Mouse (Mus musculus): ENCODE measurements around the gene Ltb4r2.
"Not testable (repeated sequence)": the region's sequence is repeated elsewhere in the genome, so short reads cannot be mapped to it uniquely, and the experiment has no call there.

The Ltb4r2 gene

DNA sequence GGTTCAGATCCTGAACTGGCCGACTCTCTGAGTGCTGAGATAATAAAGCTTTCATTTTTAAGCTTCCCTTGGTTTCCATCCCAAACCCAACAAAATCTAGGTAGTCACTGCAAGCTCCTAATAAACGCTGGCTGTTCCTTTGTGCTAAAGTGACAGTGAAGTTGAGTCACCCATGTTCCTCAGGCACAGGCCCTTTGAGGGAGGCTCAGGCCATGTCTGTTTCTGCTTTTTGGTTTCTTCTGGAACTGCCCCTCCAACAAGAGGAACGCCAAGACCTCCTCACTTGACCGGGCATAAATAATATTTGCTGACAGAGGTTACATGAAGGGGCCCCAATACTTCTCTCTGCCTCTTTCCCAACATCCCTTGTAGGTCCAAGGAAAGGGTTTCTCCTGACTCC, 25.5 kb upstream of the Ltb4r2 start:
- CTCF ChIA-PET, result no interaction called here

DNA sequence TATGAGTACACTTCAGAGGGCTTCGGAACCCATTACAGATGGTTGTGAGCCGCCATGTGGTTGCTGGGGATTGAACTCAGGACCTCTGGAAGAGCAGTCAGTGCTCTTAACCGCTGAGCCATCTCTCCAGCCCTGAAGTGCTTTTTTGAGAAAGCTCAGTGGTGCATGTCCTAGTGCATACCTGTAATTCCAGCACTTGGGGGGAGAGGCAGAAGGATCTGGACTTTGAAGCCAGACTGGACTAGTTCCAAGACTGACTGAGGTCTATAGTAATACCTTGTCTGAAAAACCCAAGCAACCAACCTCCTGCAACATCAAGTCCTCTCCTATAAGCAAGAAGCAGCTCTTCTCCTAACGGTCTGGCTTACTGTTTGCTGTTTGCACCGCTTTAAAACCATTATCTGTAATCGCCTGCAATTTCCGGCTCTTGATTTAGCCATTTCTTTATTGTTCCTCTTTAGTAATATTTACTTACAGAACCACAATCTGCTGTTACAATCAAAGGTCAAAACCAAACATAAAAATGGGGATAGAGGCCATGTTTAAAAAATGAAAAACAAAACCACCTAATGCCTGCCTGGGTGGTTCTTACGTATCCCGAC, 24.0 kb upstream of the Ltb4r2 start:
- CTCF ChIA-PET, result no interaction called here

DNA sequence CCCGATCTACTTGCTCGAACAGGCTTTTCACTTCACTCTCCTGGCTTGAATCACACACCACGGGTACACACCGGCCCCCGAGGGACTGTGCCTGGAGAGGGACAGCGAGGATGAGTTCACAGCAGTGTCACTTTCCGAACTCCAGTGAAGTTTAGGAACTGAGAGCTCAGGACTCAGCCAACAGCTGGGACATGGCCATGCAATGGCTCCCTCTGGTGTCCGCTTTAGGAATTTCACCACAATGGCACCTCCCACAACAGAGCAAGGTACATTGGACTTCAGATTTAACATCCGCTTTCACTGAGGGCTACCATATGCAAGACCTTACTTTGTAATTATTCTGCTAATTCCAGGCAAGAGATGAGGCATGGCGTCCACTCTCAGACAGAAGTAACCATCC, 17.5 kb upstream of the Ltb4r2 start:
- CTCF ChIA-PET, result interaction anchor here (0.6 to 1.0 kb wide), 3 partner anchors 20 to 58 kb away, joined by 3 to 14 read pairs (median 4); no protein-coding TSS in a partner anchor

DNA sequence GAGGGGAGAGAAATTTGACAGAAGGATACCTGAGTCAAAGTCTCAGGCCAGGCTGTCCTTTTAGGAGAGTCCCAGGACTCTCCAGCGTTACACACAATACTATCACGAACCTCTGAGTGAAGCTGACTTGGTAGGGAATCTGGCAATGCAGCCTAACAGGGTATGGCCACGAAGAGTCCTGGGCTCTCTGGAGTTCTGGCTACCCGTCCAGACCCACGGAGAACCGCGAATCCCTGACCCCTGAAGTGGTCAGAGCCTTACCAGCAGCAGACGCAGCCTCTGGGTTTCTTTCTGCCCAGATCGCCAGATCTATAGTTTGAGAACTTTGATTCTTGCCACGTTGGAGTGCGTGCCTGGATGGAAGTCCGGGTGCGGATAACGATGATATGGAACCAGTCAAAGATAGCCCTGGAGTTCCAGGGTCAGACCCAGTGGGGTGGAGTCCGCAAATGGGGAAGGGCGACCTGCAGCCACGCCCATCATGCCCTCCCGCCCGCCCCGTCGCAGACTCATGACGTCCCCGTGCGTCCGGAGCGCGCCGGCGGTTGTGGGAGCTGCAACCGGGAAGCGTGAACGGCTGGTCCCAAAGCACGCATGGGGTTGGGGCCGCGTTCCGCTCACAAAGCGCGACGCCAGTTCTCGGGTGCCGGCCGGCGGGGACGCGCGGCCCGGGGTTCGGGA, 15.9 kb upstream of the Ltb4r2 start, which contains the start of the genes Dhrs1 and Nop9:
Gene Dhrs1 (minus strand): TSS at position 511 of the 681 bp plus-strand sequence.
Gene Nop9 (plus strand): TSS at position 514 of the 681 bp plus-strand sequence.
- CTCF ChIA-PET, result interaction anchor here (0.6 to 0.9 kb wide), 2 partner anchors 101 to 111 kb away, joined by 3 to 6 read pairs; no protein-coding TSS in a partner anchor

DNA sequence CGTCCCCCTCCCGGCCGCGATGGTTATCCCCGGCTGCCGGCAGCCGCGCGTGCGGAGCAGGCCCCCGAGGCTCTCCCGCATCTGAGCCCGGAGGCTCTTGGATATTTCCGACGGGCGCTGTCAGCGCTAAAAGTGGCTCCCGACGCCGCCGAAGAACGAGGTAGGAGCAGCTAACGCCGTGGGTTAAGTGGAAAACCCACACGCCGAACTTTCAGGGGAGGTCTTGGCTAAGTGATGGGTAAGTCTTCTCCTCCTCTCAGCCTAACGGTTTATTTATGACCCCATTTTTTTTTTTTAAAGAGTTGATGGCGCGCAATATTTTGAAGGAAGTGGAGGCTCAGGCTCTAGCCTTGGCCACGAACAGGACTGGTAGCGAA, 15.4 kb upstream of the Ltb4r2 start:
- CTCF ChIA-PET, result interaction anchor here (0.9 kb wide), 1 partner anchor 101 kb away, joined by 6 read pairs; no protein-coding TSS in a partner anchor

DNA sequence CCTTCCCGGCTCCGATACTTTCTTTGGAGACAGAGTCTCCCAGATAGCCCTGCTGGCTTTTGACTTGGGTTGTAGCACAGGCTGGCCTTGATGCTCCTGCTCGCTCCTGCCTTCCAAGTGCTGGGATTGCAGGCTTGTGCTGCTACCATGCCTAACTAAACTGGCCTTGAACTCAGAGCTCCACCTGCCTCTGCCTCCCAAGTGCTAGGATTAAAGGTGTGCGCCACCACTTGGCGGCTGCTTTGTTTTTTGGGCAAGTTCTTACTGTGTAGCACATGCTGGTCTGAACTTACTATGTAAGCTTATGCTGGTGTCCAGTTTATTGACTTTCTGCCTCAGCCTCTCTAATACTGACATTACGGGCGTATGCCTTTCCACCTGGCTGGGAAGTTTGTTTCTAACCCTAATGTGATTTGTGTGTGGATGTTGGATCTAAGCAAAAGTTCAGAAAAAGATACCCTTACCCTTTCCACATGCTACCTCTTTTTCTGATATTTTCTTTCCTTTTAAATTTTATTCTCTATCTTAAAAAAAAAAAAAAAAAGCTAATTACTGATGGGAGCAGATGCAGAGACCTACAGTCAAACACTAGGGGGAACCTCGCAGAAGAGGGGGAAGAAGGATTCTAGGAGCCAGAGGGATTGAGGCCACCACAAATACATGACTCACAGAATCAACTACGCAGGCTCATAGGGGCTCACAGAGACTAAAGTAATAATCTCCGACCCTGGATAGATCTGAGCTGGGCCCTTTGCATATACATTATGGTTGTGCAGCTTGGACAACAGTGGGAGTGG, 14.0 kb upstream of the Ltb4r2 start:
- CTCF ChIA-PET, result interaction anchor here (0.5 to 0.6 kb wide), 2 partner anchors 188 to 1234 kb away, joined by 3 to 4 read pairs; no protein-coding TSS in a partner anchor

DNA sequence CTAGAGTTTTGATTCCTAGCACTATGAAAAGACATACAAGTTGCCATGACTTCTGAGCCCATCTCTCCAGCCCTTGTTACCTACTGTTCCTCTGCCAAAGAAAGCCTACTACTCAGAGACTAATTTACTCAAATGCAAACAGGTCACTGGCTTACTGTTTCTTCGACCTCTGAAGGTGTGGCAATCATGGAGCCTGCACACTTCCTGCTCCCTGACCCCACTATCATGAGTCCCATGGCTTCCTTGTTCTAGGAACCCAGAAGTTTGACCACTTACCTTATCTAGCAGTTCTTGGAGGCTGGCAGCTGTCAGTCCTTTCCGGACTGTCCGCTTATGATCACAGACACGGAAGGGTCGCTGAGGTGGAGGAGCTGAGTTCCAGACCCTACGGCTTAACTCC, 3.7 kb upstream of the Ltb4r2 start:
- CTCF ChIA-PET, result no interaction called here

DNA sequence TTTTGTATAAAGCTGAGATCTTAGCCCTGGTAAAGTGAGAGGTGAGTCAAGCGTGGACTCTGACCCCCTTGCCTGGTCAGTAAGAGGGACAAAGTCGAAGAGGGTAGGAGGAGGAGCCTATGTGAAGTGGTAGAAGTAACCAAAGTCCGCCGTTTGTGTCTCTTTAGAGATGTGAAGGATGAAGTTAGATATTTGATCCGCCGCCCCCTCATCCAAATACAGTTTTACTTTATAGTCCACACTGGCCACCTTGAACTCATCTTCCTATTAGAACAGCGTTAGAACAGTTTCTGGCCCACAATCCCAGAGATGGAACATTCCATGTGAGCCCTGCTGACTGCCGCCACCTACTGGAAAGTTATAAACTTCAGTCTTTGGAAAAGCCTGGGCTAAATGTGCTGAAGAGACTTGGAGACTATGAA, 2.9 kb upstream of the Ltb4r2 start, which contains the start of gene Cideb:
Gene Cideb (minus strand): TSS at position 96 of the 422 bp plus-strand sequence.
- CTCF ChIA-PET, result no interaction called here

DNA sequence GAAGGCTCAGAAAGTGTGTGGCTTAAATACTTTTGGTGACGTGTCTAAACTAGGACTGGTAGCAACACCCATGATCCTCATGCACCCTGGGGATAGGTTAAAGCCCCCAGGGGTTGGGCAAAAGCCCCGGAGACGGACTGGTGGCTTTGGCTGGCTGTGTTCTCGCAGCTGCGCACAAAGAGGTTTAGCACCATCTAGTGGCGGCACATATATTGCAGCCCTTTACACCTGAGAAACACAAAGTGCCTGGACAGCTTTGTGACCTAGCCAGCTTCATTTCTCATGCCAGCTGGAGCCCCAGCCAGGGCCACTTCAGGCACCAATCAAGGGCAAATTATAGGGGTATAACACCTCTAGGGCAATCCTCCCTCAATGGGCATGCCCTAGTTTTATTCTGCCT, 1.1 kb upstream of the Ltb4r2 start:
- CTCF ChIA-PET, result not testable (repeated sequence)

DNA sequence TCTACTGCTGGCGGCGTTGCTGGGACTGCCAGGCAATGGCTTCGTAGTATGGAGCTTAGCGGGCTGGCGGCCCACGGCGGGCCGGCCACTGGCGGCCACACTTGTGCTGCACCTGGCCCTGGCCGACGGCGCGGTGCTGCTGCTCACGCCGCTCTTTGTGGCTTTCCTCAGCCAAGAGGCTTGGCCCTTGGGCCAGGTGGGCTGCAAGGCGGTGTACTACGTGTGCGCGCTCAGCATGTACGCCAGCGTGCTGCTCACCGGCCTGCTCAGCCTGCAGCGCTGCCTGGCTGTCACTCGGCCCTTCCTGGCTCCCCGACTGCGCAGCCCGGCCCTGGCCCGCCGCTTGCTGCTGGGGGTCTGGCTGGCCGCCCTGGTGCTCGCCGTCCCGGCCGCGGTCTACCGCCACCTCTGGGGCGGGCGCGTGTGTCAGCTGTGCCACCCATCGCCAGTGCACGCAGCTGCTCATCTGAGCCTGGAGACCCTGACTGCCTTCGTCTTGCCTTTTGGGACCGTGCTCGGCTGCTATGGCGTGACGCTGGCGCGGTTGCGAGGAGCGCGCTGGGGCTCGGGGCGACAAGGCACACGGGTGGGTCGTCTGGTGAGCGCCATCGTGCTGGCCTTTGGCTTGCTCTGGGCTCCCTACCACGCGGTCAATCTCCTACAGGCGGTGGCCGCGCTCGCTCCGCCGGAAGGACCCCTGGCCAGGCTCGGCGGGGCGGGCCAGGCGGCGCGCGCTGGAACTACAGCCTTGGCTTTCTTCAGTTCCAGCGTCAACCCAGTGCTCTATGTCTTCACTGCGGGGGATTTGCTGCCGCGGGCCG, 983 bp downstream of the Ltb4r2 start:
- CTCF ChIA-PET, result no interaction called here

DNA sequence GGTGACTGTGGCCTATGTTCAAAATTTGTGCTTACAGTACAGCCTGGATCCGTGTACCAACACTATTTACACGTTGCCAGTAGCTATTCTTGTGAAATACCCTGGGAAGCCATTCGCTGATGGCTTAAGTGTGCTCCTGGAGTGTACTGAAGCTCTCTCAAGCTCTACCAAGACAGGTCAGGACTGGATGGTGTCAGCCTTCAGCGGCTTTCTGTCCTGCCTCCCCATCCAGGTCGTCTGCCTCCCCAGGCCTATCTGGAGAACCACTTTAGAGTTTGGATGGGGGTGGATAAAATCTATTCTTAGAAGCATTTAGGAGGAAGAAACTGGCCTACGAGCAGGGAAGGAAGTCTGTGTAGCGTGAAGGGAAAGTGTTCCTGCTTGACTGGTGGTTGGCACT, 1.9 kb downstream of the Ltb4r2 start:
- CTCF ChIA-PET, result no interaction called here

DNA sequence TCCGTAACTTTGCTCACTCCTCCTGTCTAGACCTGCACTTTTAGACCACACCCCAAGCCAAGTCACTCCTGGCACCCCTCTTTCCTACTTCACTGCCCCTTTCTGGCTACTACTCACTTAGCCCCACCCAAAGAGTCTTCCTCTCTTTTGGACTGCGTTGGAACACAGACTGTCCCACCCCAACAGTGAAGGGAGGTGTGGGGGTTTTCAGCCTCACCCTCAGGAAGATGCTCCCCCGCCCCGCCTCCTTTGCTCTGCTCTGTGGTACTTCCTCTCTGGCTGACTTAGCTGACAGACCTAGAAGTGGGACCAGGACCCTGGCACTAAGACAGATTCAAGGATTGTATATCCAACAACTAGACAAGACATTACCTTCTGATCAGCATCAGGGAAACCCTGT, 4.5 kb downstream of the Ltb4r2 start, which contains the start of gene Ltb4r1:
Gene Ltb4r1 (plus strand): TSS at position 267 of the 400 bp plus-strand sequence.
- CTCF ChIA-PET, result no interaction called here

DNA sequence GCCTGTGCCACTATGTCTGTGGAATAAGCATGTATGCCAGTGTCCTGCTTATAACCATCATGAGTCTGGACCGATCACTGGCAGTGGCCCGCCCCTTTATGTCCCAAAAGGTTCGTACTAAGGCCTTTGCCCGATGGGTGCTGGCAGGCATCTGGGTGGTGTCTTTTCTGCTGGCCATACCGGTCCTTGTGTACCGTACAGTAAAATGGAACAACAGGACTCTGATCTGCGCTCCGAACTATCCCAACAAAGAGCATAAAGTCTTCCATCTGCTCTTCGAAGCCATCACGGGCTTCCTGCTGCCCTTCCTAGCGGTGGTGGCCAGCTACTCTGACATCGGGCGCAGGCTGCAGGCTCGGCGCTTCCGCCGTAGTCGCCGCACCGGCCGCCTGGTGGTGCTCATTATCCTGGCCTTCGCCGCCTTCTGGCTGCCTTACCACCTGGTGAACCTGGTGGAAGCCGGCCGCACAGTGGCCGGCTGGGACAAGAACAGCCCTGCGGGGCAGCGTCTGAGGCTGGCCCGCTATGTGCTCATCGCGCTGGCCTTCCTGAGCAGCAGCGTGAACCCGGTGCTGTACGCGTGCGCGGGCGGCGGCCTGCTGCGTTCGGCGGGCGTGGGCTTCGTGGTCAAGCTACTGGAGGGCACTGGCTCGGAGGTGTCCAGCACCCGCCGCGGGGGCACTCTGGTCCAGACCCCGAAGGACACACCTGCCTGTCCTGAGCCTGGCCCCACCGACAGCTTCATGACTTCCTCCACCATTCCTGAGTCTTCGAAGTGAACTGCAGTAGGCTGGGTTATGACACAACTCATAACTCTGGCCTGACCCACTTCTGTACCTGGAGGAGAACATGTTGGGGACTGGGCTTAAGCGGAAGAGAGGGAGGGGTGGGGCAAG, 6.5 kb downstream of the Ltb4r2 start:
- CTCF ChIA-PET, result interaction anchor here (0.6 kb wide), 1 partner anchor 122 kb away, joined by 3 read pairs; no protein-coding TSS in a partner anchor

DNA sequence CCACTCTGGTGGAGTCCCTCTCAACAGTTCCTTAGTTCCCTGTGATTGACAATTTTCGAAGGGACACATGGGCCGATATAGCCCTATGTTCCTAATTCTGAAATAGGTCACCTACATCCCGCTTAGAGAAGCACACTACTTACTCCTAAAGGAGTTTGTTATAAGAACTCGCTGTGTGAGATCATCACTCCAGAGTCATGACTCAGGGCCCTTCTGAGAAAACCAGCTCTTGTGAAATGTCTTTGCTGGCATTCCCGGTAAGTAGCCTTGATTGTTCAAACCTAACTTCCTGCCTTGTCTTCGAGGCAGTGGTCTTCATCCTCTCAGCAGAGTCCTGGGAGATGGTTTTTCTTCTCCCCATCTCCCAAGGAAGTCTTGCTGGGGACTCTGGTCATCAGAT, 7.3 kb downstream of the Ltb4r2 start:
- CTCF ChIA-PET, result interaction anchor here (0.6 kb wide), 1 partner anchor 122 kb away, joined by 3 read pairs; no protein-coding TSS in a partner anchor

DNA sequence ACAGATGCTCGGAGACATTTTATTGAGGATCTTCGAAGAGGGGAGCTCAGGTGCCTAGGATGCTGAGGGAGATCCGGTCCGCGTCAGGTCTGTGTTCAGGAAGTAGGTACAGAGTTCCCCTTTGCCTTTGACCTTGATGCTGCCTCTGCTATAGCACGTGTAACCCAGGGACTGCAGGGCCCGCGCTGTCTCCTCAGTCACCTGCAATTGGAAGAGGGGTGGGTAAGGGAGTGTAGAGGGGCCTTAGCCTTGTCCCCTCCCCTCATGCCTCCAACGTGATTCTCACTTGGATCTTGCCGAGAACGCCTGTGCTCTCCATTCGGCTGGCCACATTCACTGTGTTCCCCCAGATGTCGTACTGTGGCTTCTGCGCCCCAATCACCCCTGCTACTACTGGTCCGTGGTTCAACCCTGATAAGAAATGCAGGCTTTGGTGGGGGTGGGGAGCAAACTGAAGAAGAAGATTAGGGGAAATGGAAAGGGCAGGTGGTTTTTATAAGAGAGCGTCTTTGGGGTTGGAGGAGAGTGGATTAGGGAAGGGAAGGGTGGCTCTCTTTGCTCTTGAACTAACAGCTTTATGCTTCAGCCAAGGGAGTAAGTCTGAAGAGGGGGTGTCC, 8.0 kb downstream of the Ltb4r2 start:
- CTCF ChIA-PET, result no interaction called here

DNA sequence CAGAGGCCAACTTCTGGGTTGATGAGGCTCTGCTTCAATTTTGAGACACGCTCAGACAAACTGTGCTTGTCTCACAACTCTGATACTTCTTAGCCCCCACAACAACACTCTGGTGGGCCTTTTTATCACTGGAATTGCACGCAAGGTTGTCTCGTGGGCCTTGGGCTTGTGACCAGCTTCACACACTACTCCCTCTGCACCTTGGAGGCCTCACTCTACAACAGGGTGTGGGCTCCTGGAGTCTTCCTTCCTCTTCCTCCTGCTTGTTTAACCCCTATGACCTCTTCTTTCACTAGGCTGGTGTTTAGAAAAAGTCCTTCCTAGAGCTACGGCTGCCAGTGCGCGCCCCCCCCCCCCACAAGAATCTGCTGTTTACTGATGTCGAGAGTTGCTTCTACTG, 15.5 kb downstream of the Ltb4r2 start:
- CTCF ChIA-PET, result no interaction called here

DNA sequence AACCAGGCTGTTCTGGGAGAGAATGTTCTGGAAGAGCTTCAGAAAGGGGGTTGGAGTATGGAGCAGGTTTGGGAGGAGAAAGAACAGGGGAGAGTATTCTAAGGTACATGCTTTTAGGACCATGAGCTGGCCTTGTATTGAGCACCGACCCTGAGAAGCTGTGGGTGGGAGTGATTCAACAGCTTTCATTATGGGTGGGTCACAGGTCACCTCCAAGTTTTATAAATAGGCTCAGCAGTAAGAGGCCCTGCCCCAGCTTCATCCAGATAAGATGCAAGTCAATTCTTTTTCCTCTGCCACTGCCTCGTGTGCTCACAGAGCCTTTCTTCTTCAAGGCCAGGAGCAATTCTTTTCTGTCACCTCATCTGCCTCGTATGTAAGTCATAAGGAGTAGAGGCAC, 15.9 kb downstream of the Ltb4r2 start:
- CTCF ChIA-PET, result no interaction called here

DNA sequence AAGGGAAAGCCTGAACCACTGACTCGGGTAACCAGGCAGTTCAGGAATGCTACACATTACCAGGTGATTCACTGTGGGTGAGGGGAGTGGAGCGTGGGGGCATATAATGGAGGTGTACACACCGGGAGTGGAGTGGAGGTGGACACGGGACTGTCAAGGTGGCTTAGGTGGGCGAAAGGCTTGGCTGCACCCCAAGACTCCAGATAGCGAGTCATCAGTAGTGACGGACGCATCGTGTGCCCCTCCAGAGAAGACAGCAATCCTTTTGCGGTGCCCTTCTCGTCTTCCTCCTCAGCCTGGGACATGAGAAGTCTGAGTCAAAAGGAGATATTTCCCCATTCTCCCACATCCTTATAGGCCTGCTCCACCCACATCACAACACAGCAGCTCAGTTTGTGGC, 16.6 kb downstream of the Ltb4r2 start:
- CTCF ChIA-PET, result no interaction called here

DNA sequence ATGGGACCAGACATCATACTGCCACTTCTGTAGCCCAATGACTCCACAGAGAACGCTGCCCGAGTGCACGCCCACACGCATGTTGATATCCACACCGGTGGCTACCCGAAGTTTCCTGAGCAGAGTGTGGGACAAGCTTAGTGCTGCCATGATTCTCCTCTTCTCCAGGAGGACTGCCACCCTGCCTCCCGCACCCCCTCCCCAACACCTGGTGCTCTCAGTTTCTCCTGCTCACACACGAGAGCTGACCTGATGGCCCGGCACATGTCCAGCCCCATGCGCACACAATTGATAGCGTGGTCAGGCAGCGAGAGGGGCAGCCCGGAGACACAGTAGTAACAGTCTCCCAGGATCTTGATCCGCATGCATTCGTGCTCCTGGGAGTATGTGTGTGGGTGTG, 17.5 kb downstream of the Ltb4r2 start:
- CTCF ChIA-PET, result no interaction called here

DNA sequence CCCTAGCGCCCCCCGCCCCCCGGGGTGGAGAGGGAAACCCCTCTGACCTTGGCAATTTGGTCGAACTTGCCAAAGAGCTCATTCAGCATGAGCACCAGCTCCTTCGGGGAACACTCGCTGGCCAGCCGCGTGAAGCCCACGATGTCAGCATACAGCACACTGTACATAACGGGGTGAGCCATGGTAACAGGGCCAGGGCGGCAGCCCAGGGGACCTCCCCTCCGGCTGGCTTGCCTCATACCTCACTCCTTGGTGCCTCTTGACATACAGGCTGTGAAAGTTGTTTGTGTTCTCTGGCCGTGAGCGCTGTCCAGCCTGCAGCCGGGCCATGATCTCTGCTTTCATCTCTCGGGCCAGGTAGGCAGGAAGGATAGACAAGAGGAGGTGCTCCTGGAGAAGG, 18.4 kb downstream of the Ltb4r2 start:
- CTCF ChIA-PET, result no interaction called here

Measured in spleen, embryonic (tissue).